Mouse (Mus musculus) hindbrain, embryonic 11.5 days (tissue): ENCODE data around the gene Sirt2. TPM values are rescaled to one million over a fixed set of nuclear protein-coding genes. Genes with fewer than 3 reads are reported as not detected.

Source experiments
- ATAC-seq: fragments of 200-750 bp; cut with Nextera tagmentation; 2 replicates; pipeline ENCODE4 v1.8.0; 2017; ENCODE audit warnings: mild to moderate bottlenecking, moderate TSS enrichment, moderate library complexity; ENCODE audit not compliant: low FRiP score
- DNase-seq: peaks from one replicate; pipeline ENCODE4 v3.0.0-alpha.2; 2015; ENCODE audit warnings: low spot score
- H3K27ac ChIP-seq: fragments of 300-500 bp; sonication (generic); 2 replicates; pipeline ENCODE4 v1.5.1; 2014; ENCODE audit warnings: mild to moderate bottlenecking, low read depth, low read length
- H3K27me3 ChIP-seq: fragments of 300-500 bp; sonication (generic); 2 replicates; pipeline ENCODE4 v1.6.1; 2014; ENCODE audit warnings: mild to moderate bottlenecking, low read length, moderate library complexity, mixed read lengths; ENCODE audit not compliant: control insufficient read depth, insufficient read depth
- H3K36me3 ChIP-seq: fragments of 300-500 bp; sonication (generic); 2 replicates; pipeline ENCODE4 v1.6.1; 2014; ENCODE audit warnings: mild to moderate bottlenecking, low read length, moderate library complexity, mixed read lengths; ENCODE audit not compliant: control insufficient read depth, insufficient read depth
- H3K4me1 ChIP-seq: fragments of 300-500 bp; sonication (generic); replicated peaks from 2 replicates; pipeline ENCODE4 v1.6.1; 2014; ENCODE audit warnings: low read length, mixed read lengths; ENCODE audit not compliant: control insufficient read depth, insufficient read depth
- H3K4me2 ChIP-seq: fragments of 300-500 bp; sonication (generic); replicated peaks from 2 replicates; pipeline ENCODE4 v1.6.1; 2014; ENCODE audit warnings: mild to moderate bottlenecking, low read depth, low read length
- H3K4me3 ChIP-seq: fragments of 300-500 bp; sonication (generic); 2 replicates; pipeline ENCODE4 v1.5.1; 2014; ENCODE audit warnings: low read depth, low read length
- H3K9ac ChIP-seq: fragments of 300-500 bp; sonication (generic); 2 replicates; pipeline ENCODE4 v1.6.1; 2014; ENCODE audit warnings: low read depth, low read length
- H3K9me3 ChIP-seq: fragments of 300-500 bp; sonication (generic); 2 replicates; pipeline ENCODE4 v1.6.1; 2016; ENCODE audit warnings: low read length; ENCODE audit not compliant: control insufficient read depth
- WGBS: fragments of 180-500 bp; shearing (Covaris S2); extraction: QIAGEN DNeasy Blood & Tissue Kit; methylation state at CpG from one replicate; pipeline ENCODE4 v1.1.7; 2014; 5-methylcytosine and 5-hydroxymethylcytosine counted together
- polyA plus RNA-seq: library from polyadenylated mRNA; unstranded; fragments of >200 nt; fragmentation: Nextera tagmentation; extraction: Ambion mirVana; gene quantifications from 2 replicates; pipeline ENCODE4 v1.2.1, GENCODE M21; 2014

Gene Sirt2
- polyA plus RNA-seq, 1 experiment from 2014 or later = 79.1 TPM

DNA sequence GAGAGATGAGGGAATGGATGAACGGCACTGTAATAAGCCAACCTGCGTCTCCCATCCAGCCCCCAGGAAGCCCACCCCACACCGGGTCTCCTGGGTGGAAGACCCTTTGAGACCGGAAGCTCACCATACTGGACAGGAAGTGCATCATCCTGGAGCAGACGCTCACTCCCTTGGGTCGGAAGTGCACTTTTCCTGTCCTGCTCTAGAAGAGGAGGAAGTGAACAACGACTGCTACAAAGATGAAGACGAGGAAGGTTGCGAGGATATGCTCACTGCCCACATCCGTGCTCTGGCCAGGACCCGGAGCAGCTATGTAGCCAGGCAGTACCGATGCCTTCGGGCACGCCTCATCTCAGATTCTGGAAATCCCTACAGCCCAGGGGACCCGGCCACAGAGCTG lies 29.3 kb downstream of the Sirt2 start:
- Histone ChIP-seq H3K9me3 (no peaks in the 10 kb centered on the region), H3K4me3 (no peak overlapping the region), H3K36me3 (no peaks in the 10 kb centered on the region), H3K9ac (no peak overlapping the region), H3K4me1 (no peaks in the 10 kb centered on the region), H3K27ac (no peak overlapping the region), H3K4me2 (no peak overlapping the region), H3K27me3 (no peaks in the 10 kb centered on the region)
- no peak for DNase-seq
- 74% methylated on average over 15 of the region's 15 CpGs for WGBS
- ATAC-seq = no peak

DNA sequence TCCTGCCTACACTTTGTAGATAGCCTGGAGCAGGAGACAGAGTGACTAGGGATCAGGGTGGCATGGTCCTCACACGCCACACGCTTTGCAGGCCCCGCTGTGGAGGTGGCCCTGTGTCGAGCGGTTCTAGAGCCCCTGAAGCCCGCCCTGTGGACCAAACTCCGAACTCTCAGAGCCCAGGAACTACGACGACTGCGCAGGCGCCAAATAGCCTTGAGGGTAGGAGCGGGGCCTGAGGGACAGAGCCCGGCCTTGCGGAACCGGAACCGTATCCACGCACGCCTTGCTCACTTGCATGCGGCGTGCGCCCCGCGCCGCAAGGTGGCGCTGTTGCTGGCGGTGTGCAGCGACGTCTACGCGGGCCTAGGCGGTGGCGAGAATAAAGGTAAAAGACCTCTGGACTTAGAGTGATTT lies 30.0 kb downstream of the Sirt2 start:
- Histone ChIP-seq H3K27me3 (no peaks in the 10 kb centered on the region), H3K36me3 (no peaks in the 10 kb centered on the region), H3K4me3 (peak overlapping the region; percentile 14), H3K4me2 (peak overlapping the region; percentile 28), H3K4me1 (no peaks in the 10 kb centered on the region), H3K9ac (peak overlapping the region; percentile 50), H3K27ac (no peak overlapping the region), H3K9me3 (no peaks in the 10 kb centered on the region)
- DNase-seq = peak; percentile 85
- 20% methylated on average over 32 of the region's 32 CpGs for WGBS
- ATAC-seq = peak; percentile 60

DNA sequence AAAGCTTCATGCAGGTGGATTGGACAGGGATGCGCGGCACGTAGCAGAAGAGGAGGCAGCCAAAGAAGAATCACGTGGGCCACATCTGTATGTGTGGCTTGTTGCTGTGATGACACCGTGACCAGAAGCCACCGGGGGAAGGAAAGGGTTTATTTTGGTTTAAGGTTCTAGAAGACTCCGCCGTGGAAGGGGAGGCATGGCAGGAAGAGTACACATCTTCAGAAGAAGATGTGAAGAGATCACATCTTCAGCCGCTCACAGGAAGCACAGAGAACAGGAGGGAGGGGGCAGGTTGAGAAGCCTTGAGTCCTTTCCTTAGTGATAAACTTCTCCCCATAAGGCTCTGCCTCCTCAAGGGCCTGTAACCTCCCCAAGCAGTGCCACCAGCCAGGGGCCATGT lies 33.5 kb downstream of the Sirt2 start:
- Histone ChIP-seq H3K27ac (no peak overlapping the region), H3K4me1 (0 out of 2 replicates have a peak, but pooled peaks cover 5% of the 10 kb centered on the region), H3K4me2 (no peak overlapping the region), H3K36me3 (no peaks in the 10 kb centered on the region), H3K4me3 (no peak overlapping the region), H3K27me3 (no peaks in the 10 kb centered on the region), H3K9me3 (no peaks in the 10 kb centered on the region), H3K9ac (no peak overlapping the region)
- DNase-seq (no peak), ATAC-seq (no peak)
- WGBS = 90% methylated on average over 9 of the region's 9 CpGs

DNA sequence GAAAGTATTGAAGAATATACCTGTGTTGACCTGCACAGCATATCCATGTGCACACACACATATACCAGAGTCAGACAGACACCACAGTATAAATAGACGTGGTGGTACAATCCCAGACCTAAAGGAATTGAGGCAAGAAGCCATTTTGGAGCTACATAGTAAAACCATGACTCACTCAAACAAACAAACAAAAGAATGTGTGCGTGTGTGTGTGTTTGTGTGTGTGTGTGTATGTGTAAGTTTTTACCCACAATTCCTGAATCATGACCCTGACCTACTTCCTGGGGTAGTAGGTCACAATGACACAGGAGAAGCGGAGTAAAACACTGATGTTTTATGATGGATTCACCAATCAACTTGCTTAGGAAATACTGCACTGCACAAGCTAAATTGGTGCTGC lies 34.9 kb downstream of the Sirt2 start:
- Histone ChIP-seq H3K27ac (no peak overlapping the region), H3K9ac (no peak overlapping the region), H3K4me3 (no peak overlapping the region), H3K27me3 (no peaks in the 10 kb centered on the region), H3K4me1 (peaks cover 5% of the 10 kb centered on the region; the same call in 1 of the 2 replicates), H3K4me2 (no peak overlapping the region), H3K9me3 (no peaks in the 10 kb centered on the region), H3K36me3 (no peaks in the 10 kb centered on the region)
- ATAC-seq (no peak), DNase-seq (no peak)
- 78% methylated on average over 3 of the region's 3 CpGs for WGBS

- no peak overlapping the region for H3K4me3 ChIP-seq
- no peak overlapping the region for H3K4me2 ChIP-seq
- H3K9ac ChIP-seq = no peak overlapping the region
- ATAC-seq (no peak), DNase-seq (no peak)
- 30% methylated on average over 10 of the region's 10 CpGs for WGBS
- H3K9me3 ChIP-seq = no peaks in the 10 kb centered on the region
- H3K4me1 ChIP-seq = peaks cover 5% of the 10 kb centered on the region; the same call in 1 of the 2 replicates
- H3K27ac ChIP-seq = no peak overlapping the region
- no peaks in the 10 kb centered on the region for H3K27me3 ChIP-seq
- no peaks in the 10 kb centered on the region for H3K36me3 ChIP-seq
Observed at GRCm38 (mm10) chr7:28801901-28802670, 35.6 kb downstream of the Sirt2 start.

GRCm38 (mm10) chr7:28802846-28803588 lies 36.5 kb downstream of the Sirt2 start:
- H3K9ac ChIP-seq = 0 out of 2 replicates have a peak overlapping the region, but pooled peaks have one; percentile 17
- no peak for DNase-seq
- no peak overlapping the region for H3K4me2 ChIP-seq

GRCm38 (mm10) chr7:28803756-28804155 lies 37.2 kb downstream of the Sirt2 start:
- H3K9me3 ChIP-seq = no peaks in the 10 kb centered on the region
- H3K9ac ChIP-seq = no peak overlapping the region
- H3K36me3 ChIP-seq = no peaks in the 10 kb centered on the region
- WGBS = 51% methylated on average over 4 of the region's 4 CpGs
- no peak overlapping the region for H3K4me2 ChIP-seq
- peak overlapping the region; percentile 43; the same call in 1 of the 2 replicates for H3K27ac ChIP-seq
- H3K4me3 ChIP-seq = no peak overlapping the region
- H3K4me1 ChIP-seq = peaks cover 12% of the 10 kb centered on the region; the same call in 1 of the 2 replicates
- no peak for ATAC-seq
- no peaks in the 10 kb centered on the region for H3K27me3 ChIP-seq
- DNase-seq = no peak

More at GRCm38 (mm10) chr7:28802846-28803588, 36.5 kb downstream of the Sirt2 start:
- Histone ChIP-seq H3K36me3 (no peaks in the 10 kb centered on the region), H3K27me3 (no peaks in the 10 kb centered on the region), H3K4me1 (peaks cover 9% of the 10 kb centered on the region; the same call in 1 of the 2 replicates), H3K4me3 (no peak overlapping the region), H3K27ac (peak overlapping the region; percentile 43; the same call in 1 of the 2 replicates), H3K9me3 (no peaks in the 10 kb centered on the region)
- 9% methylated on average over 10 of the region's 10 CpGs for WGBS
- ATAC-seq = no peak

DNA sequence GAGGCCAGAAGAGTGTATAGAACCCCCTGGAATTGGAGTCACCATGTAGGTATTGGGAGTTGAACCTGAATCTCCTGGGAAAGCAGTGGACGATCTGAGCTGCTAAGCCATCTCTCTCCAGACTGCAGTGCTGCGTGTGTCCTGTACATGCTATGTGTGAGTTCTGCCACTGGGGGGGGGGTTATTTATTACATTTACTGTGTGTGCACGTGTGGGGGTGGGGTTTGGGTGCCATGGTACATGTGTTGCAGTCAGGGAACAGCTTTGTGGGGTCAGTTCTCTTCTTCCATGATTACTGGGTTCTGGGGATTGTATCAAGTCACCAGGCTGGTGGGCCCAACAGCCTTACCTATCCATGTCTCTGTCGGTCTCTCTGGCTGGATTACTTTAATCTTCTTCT lies 40.3 kb downstream of the Sirt2 start:
- H3K27ac ChIP-seq = no peak overlapping the region
- no peak overlapping the region for H3K4me3 ChIP-seq
- H3K27me3 ChIP-seq = no peaks in the 10 kb centered on the region
- H3K9ac ChIP-seq = no peak overlapping the region
- ATAC-seq (no peak), DNase-seq (no peak)
- no peaks in the 10 kb centered on the region for H3K36me3 ChIP-seq
- 77% methylated on average over 4 of the region's 4 CpGs for WGBS
- H3K4me2 ChIP-seq = no peak overlapping the region
- peaks cover 11% of the 10 kb centered on the region; the same call in 1 of the 2 replicates for H3K4me1 ChIP-seq
- H3K9me3 ChIP-seq = no peaks in the 10 kb centered on the region
